Mouse (Mus musculus): ENCODE measurements around the gene S100a4. TPM values are rescaled to one million over a fixed set of nuclear protein-coding genes. Genes with fewer than 3 reads are reported as not detected.

Gene S100a4
- polyA plus RNA-seq, 1 experiment from 2014 or later = 6.0 TPM

- Histone ChIP-seq H3K9me3 (no peaks in the 10 kb centered on the region), H3K4me3 (no peak overlapping the region), H3K36me3 (no peaks in the 10 kb centered on the region), H3K9ac (no peak overlapping the region), H3K4me2 (no peak overlapping the region), H3K27me3 (no peaks in the 10 kb centered on the region), H3K27ac (peak overlapping the region; percentile 60), H3K4me1 (peaks cover 13% of the 10 kb centered on the region)
- ATAC-seq (ENCODE audit: borderline replicate concordance, extremely low read depth, low FRiP score, low TSS enrichment) = no peak; the same call in 1 of the 2 replicates
- WGBS = 79% methylated on average over 15 of the region's 15 CpGs
These were observed 17.4 kb upstream of the S100a4 start for GRCm38 (mm10) chr3:90586016-90586643.

- no peak overlapping the region for H3K4me2 ChIP-seq
- peak; percentile 53; the same call in 1 of the 2 replicates for ATAC-seq (ENCODE audit: borderline replicate concordance, extremely low read depth, low FRiP score, low TSS enrichment)
- peaks cover 13% of the 10 kb centered on the region for H3K4me1 ChIP-seq
- H3K27ac ChIP-seq = peak overlapping the region; percentile 60
- no peak overlapping the region for H3K4me3 ChIP-seq
- 31% methylated on average over 10 of the region's 10 CpGs for WGBS
- H3K9ac ChIP-seq = no peak overlapping the region
- no peaks in the 10 kb centered on the region for H3K27me3 ChIP-seq
- no peaks in the 10 kb centered on the region for H3K36me3 ChIP-seq
- no peaks in the 10 kb centered on the region for H3K9me3 ChIP-seq
These were observed 16.7 kb upstream of the S100a4 start for GRCm38 (mm10) chr3:90586906-90587305.

GRCm38 (mm10) chr3:90587361-90588101 lies 16.0 kb upstream of the S100a4 start:
- Histone ChIP-seq H3K9ac (no peak overlapping the region), H3K4me1 (peaks cover 13% of the 10 kb centered on the region), H3K4me2 (no peak overlapping the region), H3K27me3 (no peaks in the 10 kb centered on the region), H3K9me3 (no peaks in the 10 kb centered on the region), H3K36me3 (no peaks in the 10 kb centered on the region), H3K27ac (peak overlapping the region; percentile 60), H3K4me3 (no peak overlapping the region)
- 82% methylated on average over 14 of the region's 14 CpGs for WGBS
- no peak for ATAC-seq (ENCODE audit: borderline replicate concordance, extremely low read depth, low FRiP score, low TSS enrichment)

GRCm38 (mm10) chr3:90589390-90589789 lies 14.2 kb upstream of the S100a4 start:
- Histone ChIP-seq H3K9ac (no peak overlapping the region), H3K4me1 (peaks cover 13% of the 10 kb centered on the region), H3K9me3 (no peaks in the 10 kb centered on the region), H3K27me3 (no peaks in the 10 kb centered on the region), H3K27ac (0 out of 2 replicates have a peak overlapping the region, but pooled peaks have one; percentile 1), H3K36me3 (no peaks in the 10 kb centered on the region), H3K4me2 (no peak overlapping the region), H3K4me3 (no peak overlapping the region)
- 64% methylated on average over 6 of the region's 6 CpGs for WGBS
- 0 out of 2 replicates have a peak, but pooled peaks have one; percentile 25 for ATAC-seq (ENCODE audit: borderline replicate concordance, extremely low read depth, low FRiP score, low TSS enrichment)

GRCm38 (mm10) chr3:90589947-90590346 lies 13.6 kb upstream of the S100a4 start, which contains the start of gene S100a2:
S100a2 (plus strand) TSS chr3:90590247.
- Histone ChIP-seq H3K4me3 (no peak within 1 kb of the TSS), H3K27me3 (no peaks in the 10 kb centered on the region), H3K4me2 (no peak within 1 kb of the TSS), H3K27ac (0 out of 2 replicates have a peak within 1 kb of the TSS, but pooled peaks have one; percentile 1), H3K9ac (no peak within 1 kb of the TSS), H3K9me3 (no peaks in the 10 kb centered on the region), H3K4me1 (peaks cover 13% of the 10 kb centered on the region), H3K36me3 (no peaks in the 10 kb centered on the region)
- 74% methylated on average over 8 of the region's 8 CpGs for WGBS
- ATAC-seq (ENCODE audit: borderline replicate concordance, extremely low read depth, low FRiP score, low TSS enrichment) = no peak

- no peak overlapping the region for H3K9ac ChIP-seq
- no peaks in the 10 kb centered on the region for H3K9me3 ChIP-seq
- ATAC-seq (ENCODE audit: borderline replicate concordance, extremely low read depth, low FRiP score, low TSS enrichment) = no peak
- no peak overlapping the region for H3K4me2 ChIP-seq
- H3K36me3 ChIP-seq = no peaks in the 10 kb centered on the region
- no peaks in the 10 kb centered on the region for H3K27me3 ChIP-seq
- H3K4me1 ChIP-seq = no peaks in the 10 kb centered on the region
- WGBS = 84% methylated on average over 1 of the region's 1 CpGs
- no peak overlapping the region for H3K4me3 ChIP-seq
- no peak overlapping the region for H3K27ac ChIP-seq
These were observed 9.1 kb upstream of the S100a4 start for GRCm38 (mm10) chr3:90594466-90594865.

- Histone ChIP-seq H3K27ac (no peak overlapping the region), H3K36me3 (no peaks in the 10 kb centered on the region), H3K4me3 (no peak overlapping the region), H3K9ac (no peak overlapping the region), H3K4me1 (no peaks in the 10 kb centered on the region), H3K27me3 (no peaks in the 10 kb centered on the region), H3K9me3 (no peaks in the 10 kb centered on the region), H3K4me2 (no peak overlapping the region)
- ATAC-seq (ENCODE audit: borderline replicate concordance, extremely low read depth, low FRiP score, low TSS enrichment) = no peak
- 61% methylated on average over 5 of the region's 5 CpGs for WGBS
These were observed 8.0 kb upstream of the S100a4 start for GRCm38 (mm10) chr3:90595556-90595955.

GRCm38 (mm10) chr3:90596810-90597209 lies 6.8 kb upstream of the S100a4 start:
- no peaks in the 10 kb centered on the region for H3K27me3 ChIP-seq
- no peaks in the 10 kb centered on the region for H3K4me1 ChIP-seq
- no peak overlapping the region for H3K27ac ChIP-seq
- WGBS = 90% methylated on average over 6 of the region's 6 CpGs
- no peak overlapping the region for H3K4me2 ChIP-seq
- no peak for ATAC-seq (ENCODE audit: borderline replicate concordance, extremely low read depth, low FRiP score, low TSS enrichment)
- H3K9me3 ChIP-seq = no peaks in the 10 kb centered on the region
- H3K4me3 ChIP-seq = no peak overlapping the region
- no peak overlapping the region for H3K9ac ChIP-seq
- no peaks in the 10 kb centered on the region for H3K36me3 ChIP-seq

GRCm38 (mm10) chr3:90597736-90598135 lies 5.8 kb upstream of the S100a4 start:
- H3K4me3 ChIP-seq = no peak overlapping the region
- no peak for ATAC-seq (ENCODE audit: borderline replicate concordance, extremely low read depth, low FRiP score, low TSS enrichment)
- WGBS = 25% methylated on average over 6 of the region's 6 CpGs
- no peaks in the 10 kb centered on the region for H3K27me3 ChIP-seq
- H3K36me3 ChIP-seq = no peaks in the 10 kb centered on the region
- no peaks in the 10 kb centered on the region for H3K9me3 ChIP-seq
- no peak overlapping the region for H3K27ac ChIP-seq
- H3K4me1 ChIP-seq = no peaks in the 10 kb centered on the region
- H3K9ac ChIP-seq = no peak overlapping the region
- no peak overlapping the region for H3K4me2 ChIP-seq

- 79% methylated on average over 4 of the region's 4 CpGs for WGBS
- H3K9ac ChIP-seq = no peak overlapping the region
These were observed 5.4 kb upstream of the S100a4 start for GRCm38 (mm10) chr3:90598212-90598611.

GRCm38 (mm10) chr3:90599401-90599800 lies 4.2 kb upstream of the S100a4 start:
- ATAC-seq (ENCODE audit: borderline replicate concordance, extremely low read depth, low FRiP score, low TSS enrichment) = no peak

More at GRCm38 (mm10) chr3:90598212-90598611, 5.4 kb upstream of the S100a4 start:
- Histone ChIP-seq H3K9me3 (no peaks in the 10 kb centered on the region), H3K4me3 (no peak overlapping the region), H3K27me3 (no peaks in the 10 kb centered on the region), H3K27ac (no peak overlapping the region), H3K36me3 (no peaks in the 10 kb centered on the region), H3K4me2 (no peak overlapping the region), H3K4me1 (no peaks in the 10 kb centered on the region)
- ATAC-seq (ENCODE audit: borderline replicate concordance, extremely low read depth, low FRiP score, low TSS enrichment) = no peak

GRCm38 (mm10) chr3:90600036-90600435 lies 3.5 kb upstream of the S100a4 start:
- no peaks in the 10 kb centered on the region for H3K9me3 ChIP-seq
- H3K4me3 ChIP-seq = no peak overlapping the region
- no peak overlapping the region for H3K9ac ChIP-seq
- peaks cover 17% of the 10 kb centered on the region for H3K4me1 ChIP-seq
- ATAC-seq (ENCODE audit: borderline replicate concordance, extremely low read depth, low FRiP score, low TSS enrichment) = no peak
- 73% methylated on average over 6 of the region's 6 CpGs for WGBS
- no peaks in the 10 kb centered on the region for H3K27me3 ChIP-seq
- H3K27ac ChIP-seq = no peak overlapping the region
- no peaks in the 10 kb centered on the region for H3K36me3 ChIP-seq
- H3K4me2 ChIP-seq = no peak overlapping the region

More at GRCm38 (mm10) chr3:90599401-90599800, 4.2 kb upstream of the S100a4 start:
- peaks cover 11% of the 10 kb centered on the region for H3K4me1 ChIP-seq
- 64% methylated on average over 3 of the region's 3 CpGs for WGBS
- no peaks in the 10 kb centered on the region for H3K9me3 ChIP-seq
- no peak overlapping the region for H3K27ac ChIP-seq
- H3K4me2 ChIP-seq = no peak overlapping the region
- no peak overlapping the region for H3K9ac ChIP-seq
- H3K27me3 ChIP-seq = no peaks in the 10 kb centered on the region
- no peaks in the 10 kb centered on the region for H3K36me3 ChIP-seq
- H3K4me3 ChIP-seq = no peak overlapping the region

Measured in lung, embryonic 15.5 days (tissue).